Mouse (Mus musculus) midbrain, embryonic 15.5 days (tissue): Measurements from ENCODE around the gene Hist2h3c1. TPM values are rescaled to one million over a fixed set of nuclear protein-coding genes. Genes with fewer than 3 reads are reported as not detected.
"Not testable (repeated sequence)": the region's sequence is repeated elsewhere in the genome, so short reads cannot be mapped to it uniquely, and the experiment has no call there.

Experiments
- ATAC-seq: fragments of 200-750 bp; cut with Nextera tagmentation; replicated peaks from 2 replicates; pipeline ENCODE4 v1.8.0; 2017; ENCODE audit warnings: moderate TSS enrichment
- H3K27ac ChIP-seq: fragments of 300-500 bp; sonication (generic); 2 replicates; pipeline ENCODE4 v1.5.1; 2015; ENCODE audit warnings: mild to moderate bottlenecking, inconsistent platforms
- H3K27me3 ChIP-seq: fragments of 300-500 bp; sonication (generic); replicated peaks from 2 replicates; pipeline ENCODE4 v1.6.1; 2015; ENCODE audit warnings: inconsistent platforms
- H3K36me3 ChIP-seq: fragments of 300-500 bp; sonication (generic); replicated peaks from 2 replicates; pipeline ENCODE4 v1.6.1; 2015; ENCODE audit warnings: inconsistent platforms
- H3K4me1 ChIP-seq: fragments of 300-500 bp; sonication (generic); 2 replicates; pipeline ENCODE4 v1.6.1; 2015; ENCODE audit warnings: inconsistent platforms
- H3K4me2 ChIP-seq: fragments of 300-500 bp; sonication (generic); 2 replicates; pipeline ENCODE4 v1.6.1; 2015; ENCODE audit warnings: inconsistent platforms, mild to moderate bottlenecking, moderate library complexity
- H3K4me3 ChIP-seq: fragments of 300-500 bp; sonication (generic); 2 replicates; pipeline ENCODE4 v1.5.1; 2015; ENCODE audit warnings: mild to moderate bottlenecking, inconsistent platforms
- H3K9ac ChIP-seq: fragments of 300-500 bp; sonication (generic); 2 replicates; pipeline ENCODE4 v1.6.1; 2015; ENCODE audit warnings: mild to moderate bottlenecking, inconsistent platforms
- H3K9me3 ChIP-seq: fragments of 300-500 bp; sonication (generic); 2 replicates; pipeline ENCODE4 v1.6.1; 2016; ENCODE audit warnings: inconsistent platforms
- WGBS: fragments of 180-500 bp; shearing (Covaris S2); methylation state at CpG from one replicate; pipeline ENCODE4 v1.1.7; 2015; ENCODE audit warnings: mixed read lengths; 5-methylcytosine and 5-hydroxymethylcytosine counted together
- polyA plus RNA-seq: library from polyadenylated mRNA; unstranded; fragments of >200 nt; fragmentation: Nextera tagmentation; extraction: Ambion mirVana; gene quantifications from 2 replicates; pipeline ENCODE4 v1.2.1, GENCODE M21; 2015

The Hist2h3c1 gene
- polyA plus RNA-seq, 1 experiment from 2014 or later: not detected

DNA sequence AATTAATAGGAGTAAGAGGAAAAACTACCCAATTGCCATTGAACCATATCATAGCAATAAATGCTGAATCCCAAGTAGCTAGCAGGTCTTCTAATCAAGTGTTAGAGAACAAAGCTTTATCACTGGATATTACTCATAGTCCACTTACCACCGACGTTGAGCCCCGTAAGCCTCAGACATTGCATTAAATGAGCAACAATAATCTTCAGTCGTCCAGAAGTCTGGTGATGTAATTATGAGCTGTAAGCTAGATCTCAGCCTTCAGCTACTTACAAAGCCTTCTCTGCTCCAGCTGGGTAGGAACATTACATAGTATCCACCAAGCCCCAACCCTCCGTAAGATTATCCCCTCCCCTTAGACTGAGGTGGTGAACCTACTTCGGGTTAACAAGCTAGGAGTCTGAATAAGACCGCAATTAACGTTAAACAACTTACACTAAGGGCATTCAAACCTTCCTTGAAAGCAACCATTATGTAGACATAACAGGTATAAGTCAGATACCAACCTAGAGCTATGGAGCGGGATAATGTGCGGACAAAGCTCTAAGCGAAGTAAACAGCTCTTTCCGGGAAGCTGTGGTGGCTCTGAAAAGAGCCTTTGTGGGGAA is 8.5 kb upstream of the Hist2h3c1 start:
- ATAC-seq: no peak
- Histone ChIP-seq H3K9me3 (no peaks in the 10 kb centered on the region), H3K27me3 (no peaks in the 10 kb centered on the region), H3K36me3 (no peaks in the 10 kb centered on the region), H3K27ac (no peak overlapping the region), H3K4me3 (peak overlapping the region; percentile 23), H3K4me1 (peaks cover 18% of the 10 kb centered on the region), H3K4me2 (peak overlapping the region; percentile 42), H3K9ac (peak overlapping the region; percentile 27; the same call in 1 of the 2 replicates)
- 2% methylated on average over 12 of the region's 12 CpGs for WGBS

GRCm38 (mm10) chr3:96238954-96239793 is 7.3 kb upstream of the Hist2h3c1 start, which contains the start of gene Hist2h3c2:
Gene Hist2h3c2 (minus strand): TSS chr3:96239127.
- H3K27me3 ChIP-seq, H3K9me3 ChIP-seq, H3K36me3 ChIP-seq: not testable (repeated sequence)
- peaks cover 21% of the 10 kb centered on the region for H3K4me1 ChIP-seq
- peak within 1 kb of the TSS; percentile 27; the same call in 1 of the 2 replicates for H3K9ac ChIP-seq
- H3K4me2 ChIP-seq: peak within 1 kb of the TSS; percentile 45
- peak within 1 kb of the TSS; percentile 67; the same call in 1 of the 2 replicates for H3K27ac ChIP-seq
- H3K4me3 ChIP-seq: peak within 1 kb of the TSS; percentile 37
- ATAC-seq: peak; percentile 89
- under 1% methylated on average over 23 of the region's 68 CpGs for WGBS

DNA sequence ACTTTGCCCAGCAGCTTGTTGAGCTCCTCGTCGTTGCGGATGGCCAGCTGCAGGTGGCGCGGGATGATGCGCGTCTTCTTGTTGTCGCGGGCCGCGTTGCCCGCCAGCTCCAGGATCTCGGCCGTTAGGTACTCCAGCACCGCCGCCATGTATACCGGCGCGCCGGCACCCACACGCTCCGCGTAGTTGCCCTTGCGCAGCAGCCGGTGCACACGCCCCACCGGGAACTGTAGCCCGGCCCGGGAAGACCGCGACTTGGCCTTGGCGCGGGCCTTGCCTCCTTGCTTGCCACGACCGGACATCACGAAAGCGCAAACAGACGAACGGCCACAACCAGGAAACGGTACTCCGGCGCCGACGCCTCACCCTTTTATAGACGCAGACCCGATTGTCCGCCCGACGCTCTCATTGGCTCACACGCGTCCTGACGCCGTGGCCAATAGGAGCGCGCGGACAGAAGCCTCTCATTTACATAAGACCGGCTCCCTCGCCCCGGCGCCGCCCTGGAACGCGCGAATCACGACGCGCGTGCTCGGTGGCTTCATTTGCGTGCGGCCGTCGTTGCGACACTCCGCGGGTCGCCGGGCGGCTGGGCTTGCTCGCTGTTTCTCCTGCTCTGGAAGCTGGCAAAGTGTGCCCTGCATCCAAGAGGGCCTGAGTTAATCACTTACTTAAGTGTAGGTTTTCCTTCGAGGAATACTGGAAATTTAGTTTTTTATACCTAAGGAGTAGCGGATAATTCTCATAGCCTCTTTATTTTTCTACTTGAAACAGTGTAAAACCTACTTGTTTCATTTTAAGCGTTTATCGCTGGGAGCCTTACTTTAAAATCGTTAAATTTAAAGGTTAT is 6.3 kb upstream of the Hist2h3c1 start, which contains the start of gene Hist2h2aa2:
Gene Hist2h2aa2 (minus strand): TSS at position 328 of the 850 bp plus-strand sequence.
- H3K27ac ChIP-seq: peak within 1 kb of the TSS; percentile 87
- H3K27me3 ChIP-seq, H3K9me3 ChIP-seq, H3K36me3 ChIP-seq: not testable (repeated sequence)
- peak within 1 kb of the TSS; percentile 51 for H3K4me2 ChIP-seq
- H3K4me3 ChIP-seq: peak within 1 kb of the TSS; percentile 37
- peak within 1 kb of the TSS; percentile 27 for H3K9ac ChIP-seq
- peaks cover 28% of the 10 kb centered on the region for H3K4me1 ChIP-seq
- peak; percentile 89 for ATAC-seq
- 4% methylated on average over 24 of the region's 85 CpGs for WGBS

DNA sequence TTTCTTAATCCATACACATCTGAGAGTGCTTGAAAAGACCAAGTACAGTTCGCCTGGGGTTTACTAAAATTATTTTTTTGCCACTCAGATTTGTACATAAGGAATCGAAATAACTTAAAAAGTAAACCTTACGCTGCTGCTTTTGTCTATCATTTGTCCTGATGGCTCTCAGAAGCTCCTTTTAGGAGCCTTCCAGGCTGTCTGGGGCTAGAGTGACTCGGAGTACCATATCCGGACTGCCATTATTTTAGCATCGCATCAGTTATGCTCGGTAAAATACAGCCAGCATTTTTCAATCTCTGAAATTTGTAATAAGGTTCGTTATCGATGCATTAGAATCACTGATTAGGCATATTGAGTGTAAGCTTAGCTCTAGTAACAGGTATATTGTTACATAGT is 5.7 kb upstream of the Hist2h3c1 start:
- Histone ChIP-seq H3K9me3 (no peaks in the 10 kb centered on the region), H3K27ac (peak overlapping the region; percentile 87), H3K36me3 (no peaks in the 10 kb centered on the region), H3K9ac (peak overlapping the region; percentile 27; the same call in 1 of the 2 replicates), H3K27me3 (no peaks in the 10 kb centered on the region), H3K4me3 (peak overlapping the region; percentile 32), H3K4me1 (peaks cover 28% of the 10 kb centered on the region), H3K4me2 (peak overlapping the region; percentile 51)
- WGBS: 74% methylated on average over 9 of the region's 9 CpGs
- no peak for ATAC-seq

GRCm38 (mm10) chr3:96243921-96244572 is 2.4 kb upstream of the Hist2h3c1 start:
- Histone ChIP-seq H3K36me3 (no peaks in the 10 kb centered on the region), H3K9me3 (no peaks in the 10 kb centered on the region), H3K27ac (peak overlapping the region; percentile 98), H3K27me3 (no peaks in the 10 kb centered on the region), H3K4me2 (peak overlapping the region; percentile 67), H3K4me1 (peaks cover 20% of the 10 kb centered on the region), H3K4me3 (no peak overlapping the region), H3K9ac (no peak overlapping the region; the same call in 1 of the 2 replicates)
- ATAC-seq: no peak
- 83% methylated on average over 7 of the region's 7 CpGs for WGBS

DNA sequence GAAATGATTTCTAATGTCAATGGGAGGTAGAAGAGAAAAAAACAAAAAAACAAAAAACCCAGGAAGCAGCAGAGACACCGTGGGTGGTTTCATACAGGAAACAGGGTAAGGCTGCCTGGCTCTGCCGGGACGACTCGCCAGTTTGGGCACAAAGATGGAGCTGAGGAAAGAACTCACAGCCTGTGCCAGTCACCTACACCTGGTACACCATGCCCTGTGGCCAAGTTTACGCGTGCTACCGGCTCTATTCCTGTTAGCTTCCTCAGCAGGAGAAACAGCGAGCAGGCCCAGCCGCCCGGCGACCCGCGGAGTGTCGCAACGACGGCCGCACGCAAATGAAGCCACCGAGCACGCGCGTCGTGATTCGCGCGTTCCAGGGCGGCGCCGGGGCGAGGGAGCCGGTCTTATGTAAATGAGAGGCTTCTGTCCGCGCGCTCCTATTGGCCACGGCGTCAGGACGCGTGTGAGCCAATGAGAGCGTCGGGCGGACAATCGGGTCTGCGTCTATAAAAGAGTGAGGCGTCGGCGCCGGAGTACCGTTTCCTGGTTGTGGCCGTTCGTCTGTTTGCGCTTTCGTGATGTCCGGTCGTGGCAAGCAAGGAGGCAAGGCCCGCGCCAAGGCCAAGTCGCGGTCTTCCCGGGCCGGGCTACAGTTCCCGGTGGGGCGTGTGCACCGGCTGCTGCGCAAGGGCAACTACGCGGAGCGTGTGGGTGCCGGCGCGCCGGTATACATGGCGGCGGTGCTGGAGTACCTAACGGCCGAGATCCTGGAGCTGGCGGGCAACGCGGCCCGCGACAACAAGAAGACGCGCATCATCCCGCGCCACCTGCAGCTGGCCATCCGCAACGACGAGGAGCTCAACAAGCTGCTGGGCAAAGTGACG is 1.2 kb upstream of the Hist2h3c1 start, which contains the start of gene Hist2h2aa1:
Gene Hist2h2aa1 (plus strand): TSS at position 495 of the 884 bp plus-strand sequence.
- H3K36me3 ChIP-seq, H3K9me3 ChIP-seq, H3K27me3 ChIP-seq: not testable (repeated sequence)
- under 1% methylated on average over 37 of the region's 88 CpGs for WGBS
- Histone ChIP-seq H3K9ac (peak within 1 kb of the TSS; percentile 75), H3K4me2 (peak within 1 kb of the TSS; percentile 67), H3K4me1 (peaks cover 20% of the 10 kb centered on the region), H3K4me3 (peak within 1 kb of the TSS; percentile 53), H3K27ac (peak within 1 kb of the TSS; percentile 98)
- peak; percentile 93 for ATAC-seq

- H3K36me3 ChIP-seq, H3K27me3 ChIP-seq, H3K9ac ChIP-seq, H3K9me3 ChIP-seq: not testable (repeated sequence)
- WGBS: 0% methylated on average over 12 of the region's 21 CpGs
- ATAC-seq: peak; percentile 60; the same call in 1 of the 2 replicates
- peak overlapping the region; percentile 41 for H3K4me2 ChIP-seq
- peaks cover 16% of the 10 kb centered on the region for H3K4me1 ChIP-seq
- peak overlapping the region; percentile 36 for H3K4me3 ChIP-seq
- peak overlapping the region; percentile 76; the same call in 1 of the 2 replicates for H3K27ac ChIP-seq
Observed at GRCm38 (mm10) chr3:96246018-96246417, 467 bp upstream of the Hist2h3c1 start.

GRCm38 (mm10) chr3:96247356-96248140 is 1.1 kb downstream of the Hist2h3c1 start:
- H3K9me3 ChIP-seq: no peaks in the 10 kb centered on the region
- H3K4me1 ChIP-seq: peaks cover 15% of the 10 kb centered on the region
- H3K27ac ChIP-seq: no peak overlapping the region
- no peak for ATAC-seq
- peak overlapping the region; percentile 22 for H3K4me3 ChIP-seq
- H3K36me3 ChIP-seq: no peaks in the 10 kb centered on the region
- 5% methylated on average over 11 of the region's 11 CpGs for WGBS
- peak overlapping the region; percentile 42 for H3K4me2 ChIP-seq
- no peaks in the 10 kb centered on the region for H3K27me3 ChIP-seq
- no peak overlapping the region for H3K9ac ChIP-seq

DNA sequence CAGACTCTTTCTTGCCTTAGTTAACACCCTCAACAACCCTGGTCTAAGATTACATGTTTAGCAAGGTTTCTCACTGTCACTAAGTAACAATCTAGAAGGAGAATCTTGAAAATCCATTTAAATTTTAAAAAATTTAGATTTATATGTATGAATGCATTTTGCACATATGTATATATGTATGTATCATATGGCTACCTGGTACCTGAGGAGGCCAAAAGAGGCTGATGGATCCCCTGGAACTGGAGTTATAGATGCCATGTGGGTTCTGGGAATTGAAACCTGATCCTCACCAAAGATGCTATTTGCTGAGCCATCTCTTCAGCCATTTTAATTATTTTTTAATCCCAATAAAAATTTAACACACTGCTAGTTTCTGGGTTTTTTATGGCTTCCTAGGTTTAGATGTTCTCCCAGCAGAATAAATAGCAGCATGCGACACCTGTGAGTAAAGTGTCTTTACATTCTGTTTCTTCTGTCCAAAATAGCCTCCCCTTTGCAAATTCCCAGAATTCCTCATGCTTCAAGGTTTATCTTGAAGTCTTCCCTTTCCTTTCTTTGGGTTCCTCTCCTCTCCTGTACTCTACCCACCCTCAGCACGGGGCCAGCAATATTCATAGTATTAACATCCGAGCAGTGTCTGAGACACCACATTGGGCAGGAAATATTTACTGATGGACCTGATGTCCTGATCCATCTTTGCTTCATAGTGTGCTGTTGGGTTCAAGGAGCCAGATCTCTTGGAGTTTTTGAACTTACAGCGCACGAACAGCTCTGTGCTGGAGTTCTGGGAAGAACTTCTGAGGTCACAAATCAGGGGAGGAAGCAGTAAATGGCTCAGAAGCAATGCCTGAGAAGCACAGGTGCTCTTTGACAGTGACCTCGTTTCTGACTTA is 1.9 kb downstream of the Hist2h3c1 start:
- Histone ChIP-seq H3K9ac (no peak overlapping the region), H3K4me2 (peak overlapping the region; percentile 42; the same call in 1 of the 2 replicates), H3K4me3 (no peak overlapping the region), H3K4me1 (peaks cover 15% of the 10 kb centered on the region), H3K36me3 (no peaks in the 10 kb centered on the region), H3K9me3 (no peaks in the 10 kb centered on the region), H3K27me3 (no peaks in the 10 kb centered on the region), H3K27ac (no peak overlapping the region)
- WGBS: 53% methylated on average over 6 of the region's 6 CpGs
- no peak for ATAC-seq

GRCm38 (mm10) chr3:96249034-96249345 is 2.5 kb downstream of the Hist2h3c1 start:
- 54% methylated on average over 4 of the region's 4 CpGs for WGBS
- Histone ChIP-seq H3K4me1 (peaks cover 13% of the 10 kb centered on the region), H3K9me3 (no peaks in the 10 kb centered on the region), H3K9ac (no peak overlapping the region), H3K4me3 (no peak overlapping the region), H3K27me3 (no peaks in the 10 kb centered on the region), H3K4me2 (no peak overlapping the region), H3K27ac (no peak overlapping the region), H3K36me3 (no peaks in the 10 kb centered on the region)
- no peak for ATAC-seq
